Mouse (Mus musculus) heart, adult 2 months (tissue): ENCODE measurements around the gene Echdc2.

Experiments used
- CTCF ChIP-seq: fragments of 200-600 bp; IDR thresholded peaks from 2 replicates; pipeline ENCODE4 v1.8.1; 2022; ENCODE audit warnings: antibody characterized with exemption, mild to moderate bottlenecking, moderate library complexity
- EP300 ChIP-seq: fragments of 200-500 bp; IDR thresholded peaks from 2 replicates; pipeline ENCODE4 v1.6.1; 2011; ENCODE audit warnings: low read depth, low read length, control low read depth; ENCODE audit not compliant: insufficient read depth

DNA sequence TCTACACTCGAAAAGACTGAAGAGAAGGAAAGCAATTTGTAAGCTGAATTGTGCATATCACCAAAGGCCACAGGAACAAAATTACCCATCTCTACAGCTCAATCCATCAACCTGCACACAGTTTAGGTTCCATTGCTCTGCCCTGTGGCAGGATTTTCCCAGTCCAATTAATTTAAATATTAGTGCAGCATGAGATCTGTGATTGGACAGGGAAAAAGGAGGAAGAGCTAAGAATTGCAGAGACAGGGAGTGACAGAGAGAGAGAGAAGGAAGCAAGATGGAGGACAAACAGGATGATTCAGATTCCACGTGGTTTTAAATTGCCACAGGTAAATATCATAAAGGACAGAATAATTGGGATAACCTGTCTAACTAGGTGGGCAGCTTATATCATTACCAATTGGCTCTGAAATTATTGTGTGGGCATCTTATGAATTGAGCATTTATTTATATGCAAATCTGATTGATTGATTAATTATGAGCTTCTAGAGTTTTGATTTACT, 27.6 kb downstream of the Echdc2 start:
- no peak for TF ChIP-seq CTCF
- no peak for TF ChIP-seq EP300
